Mouse (Mus musculus): ENCODE measurements around the gene Pla2g4f. TPM values are rescaled to one million over a fixed set of nuclear protein-coding genes. Genes with fewer than 3 reads are reported as not detected.

The Pla2g4f gene
- 1.7 and 2.5 TPM in 2 replicates for polyA plus RNA-seq (2014; fragmentation: Nextera tagmentation; extraction: Ambion mirVana)

DNA sequence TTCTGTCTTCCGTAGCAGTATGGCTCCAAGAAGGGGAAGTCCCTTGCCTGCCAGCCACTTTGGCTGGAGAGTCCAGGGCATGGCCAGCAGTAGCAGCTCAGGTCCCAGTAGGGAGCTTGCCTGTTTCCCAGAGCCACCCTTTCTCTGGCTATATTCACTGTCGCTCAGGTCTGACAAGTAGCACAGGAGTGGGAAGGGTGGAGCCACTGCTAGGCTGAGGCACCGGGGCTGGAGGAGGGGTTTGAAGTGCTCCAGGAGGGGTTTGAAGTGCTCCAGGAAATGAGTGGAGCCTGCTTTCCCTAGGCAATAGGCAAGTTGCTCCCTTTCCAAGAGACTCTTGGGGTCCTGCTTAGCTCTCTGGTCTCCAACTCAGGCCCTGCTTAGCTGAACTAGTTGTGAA is at the start of gene Pla2g4f:
Gene Pla2g4f, minus strand, starts transcription at position 190 of the 400 bp plus-strand sequence.
- 46% methylated on average over 3 of the region's 3 CpGs for WGBS
- DNase-seq (ENCODE audit: low spot score), result no peak
- H3K27ac ChIP-seq (replicated peaks; ENCODE audit: low read depth, low read length), result no peak within 1 kb of the TSS
- no peak within 1 kb of the TSS for H3K4me2 ChIP-seq (ENCODE audit: low read depth, low read length)
- H3K9me3 ChIP-seq (ENCODE audit: control insufficient read depth, low read length), result no peaks in the 10 kb centered on the region
- no peaks in the 10 kb centered on the region for H3K4me1 ChIP-seq (ENCODE audit: control insufficient read depth, insufficient read depth, low read length)
- no peaks in the 10 kb centered on the region for H3K27me3 ChIP-seq (replicated peaks; ENCODE audit: control insufficient read depth, insufficient read depth, low read length)
- peaks cover 25% of the 10 kb centered on the region for H3K36me3 ChIP-seq (ENCODE audit: control insufficient read depth, insufficient read depth, low read length)
- ATAC-seq (ENCODE audit: low read depth), result no peak
- no peak within 1 kb of the TSS for H3K9ac ChIP-seq (ENCODE audit: low read depth, low read length)
- H3K4me3 ChIP-seq (ENCODE audit: low read depth, low read length), result no peak within 1 kb of the TSS

- ATAC-seq (ENCODE audit: low read depth), result no peak
- Histone ChIP-seq H3K4me1 (ENCODE audit: control insufficient read depth, insufficient read depth, low read length) (no peaks in the 10 kb centered on the region), H3K27ac (replicated peaks; ENCODE audit: low read depth, low read length) (no peak overlapping the region), H3K27me3 (replicated peaks; ENCODE audit: control insufficient read depth, insufficient read depth, low read length) (no peaks in the 10 kb centered on the region), H3K4me3 (ENCODE audit: low read depth, low read length) (no peak overlapping the region), H3K4me2 (ENCODE audit: low read depth, low read length) (no peak overlapping the region), H3K36me3 (ENCODE audit: control insufficient read depth, insufficient read depth, low read length) (peaks cover 77% of the 10 kb centered on the region), H3K9ac (ENCODE audit: low read depth, low read length) (no peak overlapping the region), H3K9me3 (ENCODE audit: control insufficient read depth, low read length) (no peaks in the 10 kb centered on the region)
- DNase-seq (ENCODE audit: low spot score), result no peak
- 78% methylated on average over 1 of the region's 1 CpGs for WGBS
Measured at GRCm38 (mm10) chr2:120360425-120360824, 46.5 kb upstream of the Pla2g4f start.

GRCm38 (mm10) chr2:120352682-120353646 is 39.0 kb upstream of the Pla2g4f start, which contains the start of gene Vps39:
TSS of gene Vps39 (minus strand) at chr2:120353137.
- WGBS, result 15% methylated on average over 33 of the region's 44 CpGs

GRCm38 (mm10) chr2:120351321-120351720 is 37.4 kb upstream of the Pla2g4f start:
- Histone ChIP-seq H3K36me3 (ENCODE audit: control insufficient read depth, insufficient read depth, low read length) (peaks cover 54% of the 10 kb centered on the region), H3K9ac (ENCODE audit: low read depth, low read length) (no peak overlapping the region), H3K27ac (replicated peaks; ENCODE audit: low read depth, low read length) (no peak overlapping the region), H3K9me3 (ENCODE audit: control insufficient read depth, low read length) (no peaks in the 10 kb centered on the region), H3K4me3 (ENCODE audit: low read depth, low read length) (no peak overlapping the region), H3K4me2 (ENCODE audit: low read depth, low read length) (no peak overlapping the region), H3K4me1 (ENCODE audit: control insufficient read depth, insufficient read depth, low read length) (peaks cover 8% of the 10 kb centered on the region; the same call in 1 of the 2 replicates), H3K27me3 (replicated peaks; ENCODE audit: control insufficient read depth, insufficient read depth, low read length) (no peaks in the 10 kb centered on the region)
- DNase-seq (ENCODE audit: low spot score) (no peak), ATAC-seq (ENCODE audit: low read depth) (no peak)
- 89% methylated on average over 5 of the region's 5 CpGs for WGBS

More at GRCm38 (mm10) chr2:120352682-120353646, 39.0 kb upstream of the Pla2g4f start, which contains the start of gene Vps39:
- no peaks in the 10 kb centered on the region for H3K9me3 ChIP-seq (ENCODE audit: control insufficient read depth, low read length)
- H3K9ac ChIP-seq (ENCODE audit: low read depth, low read length), result peak within 1 kb of the TSS; percentile 88
- H3K27ac ChIP-seq (replicated peaks; ENCODE audit: low read depth, low read length), result peak within 1 kb of the TSS; percentile 76
- peak within 1 kb of the TSS; percentile 77 for H3K4me2 ChIP-seq (ENCODE audit: low read depth, low read length)
- H3K36me3 ChIP-seq (ENCODE audit: control insufficient read depth, insufficient read depth, low read length), result peaks cover 53% of the 10 kb centered on the region
- H3K4me1 ChIP-seq (ENCODE audit: control insufficient read depth, insufficient read depth, low read length), result peaks cover 8% of the 10 kb centered on the region; the same call in 1 of the 2 replicates
- H3K27me3 ChIP-seq (replicated peaks; ENCODE audit: control insufficient read depth, insufficient read depth, low read length), result no peaks in the 10 kb centered on the region
- DNase-seq (ENCODE audit: low spot score) (peak; percentile 96), ATAC-seq (ENCODE audit: low read depth) (peak; percentile 97)
- peak within 1 kb of the TSS; percentile 93 for H3K4me3 ChIP-seq (ENCODE audit: low read depth, low read length)

- Histone ChIP-seq H3K4me1 (ENCODE audit: control insufficient read depth, insufficient read depth, low read length) (peaks cover 8% of the 10 kb centered on the region; the same call in 1 of the 2 replicates), H3K27ac (replicated peaks; ENCODE audit: low read depth, low read length) (no peak overlapping the region), H3K9ac (ENCODE audit: low read depth, low read length) (no peak overlapping the region), H3K9me3 (ENCODE audit: control insufficient read depth, low read length) (no peaks in the 10 kb centered on the region), H3K4me3 (ENCODE audit: low read depth, low read length) (no peak overlapping the region), H3K27me3 (replicated peaks; ENCODE audit: control insufficient read depth, insufficient read depth, low read length) (no peaks in the 10 kb centered on the region), H3K36me3 (ENCODE audit: control insufficient read depth, insufficient read depth, low read length) (peaks cover 61% of the 10 kb centered on the region), H3K4me2 (ENCODE audit: low read depth, low read length) (no peak overlapping the region)
- 76% methylated on average over 9 of the region's 9 CpGs for WGBS
- DNase-seq (ENCODE audit: low spot score) (no peak), ATAC-seq (ENCODE audit: low read depth) (no peak)
Measured at GRCm38 (mm10) chr2:120348120-120348519, 34.2 kb upstream of the Pla2g4f start.

DNA sequence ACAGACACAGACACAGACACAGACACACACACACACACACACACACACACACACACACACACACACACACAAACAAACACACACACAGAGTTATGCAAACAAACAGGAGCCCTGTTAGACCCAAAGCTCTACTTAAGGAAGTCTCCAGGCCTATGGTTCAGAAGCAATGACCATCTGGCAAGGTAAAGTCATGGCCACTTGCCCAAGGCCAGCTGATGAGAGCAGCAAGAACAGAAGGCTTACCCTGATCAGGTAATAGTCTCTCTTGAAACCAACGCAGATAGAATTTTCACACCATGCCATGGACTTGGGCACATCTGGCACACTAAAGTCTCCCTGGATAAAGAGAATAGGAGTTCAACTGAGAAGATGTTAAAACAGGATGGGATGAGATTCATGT is 27.8 kb upstream of the Pla2g4f start:
- H3K9ac ChIP-seq (ENCODE audit: low read depth, low read length), result no peak overlapping the region
- DNase-seq (ENCODE audit: low spot score) (no peak), ATAC-seq (ENCODE audit: low read depth) (no peak)
- no peak overlapping the region for H3K27ac ChIP-seq (replicated peaks; ENCODE audit: low read depth, low read length)
- no peaks in the 10 kb centered on the region for H3K4me1 ChIP-seq (ENCODE audit: control insufficient read depth, insufficient read depth, low read length)
- H3K36me3 ChIP-seq (ENCODE audit: control insufficient read depth, insufficient read depth, low read length), result peaks cover 80% of the 10 kb centered on the region
- H3K4me2 ChIP-seq (ENCODE audit: low read depth, low read length), result no peak overlapping the region
- H3K4me3 ChIP-seq (ENCODE audit: low read depth, low read length), result no peak overlapping the region
- H3K9me3 ChIP-seq (ENCODE audit: control insufficient read depth, low read length), result no peaks in the 10 kb centered on the region
- WGBS, result 92% methylated on average over 1 of the region's 1 CpGs
- H3K27me3 ChIP-seq (replicated peaks; ENCODE audit: control insufficient read depth, insufficient read depth, low read length), result no peaks in the 10 kb centered on the region

DNA sequence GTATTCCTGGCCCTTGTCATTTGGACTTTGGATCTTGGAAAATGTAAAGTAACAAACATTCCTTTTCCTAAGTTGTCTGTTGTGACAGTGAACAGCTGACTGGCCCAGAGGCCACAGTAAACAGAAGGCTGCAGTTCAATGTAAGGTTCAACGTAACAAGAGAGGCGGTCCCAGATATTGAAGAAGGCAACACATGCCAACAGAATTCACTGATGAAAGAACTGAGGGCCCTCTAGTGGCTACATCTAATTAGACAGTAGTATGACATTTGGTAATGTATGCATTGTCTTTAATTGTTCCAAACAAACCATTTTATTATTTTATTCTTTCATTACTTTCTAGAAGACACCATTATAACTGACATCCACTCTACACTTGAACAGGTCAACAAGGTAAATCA is 23.9 kb upstream of the Pla2g4f start:
- no peaks in the 10 kb centered on the region for H3K9me3 ChIP-seq (ENCODE audit: control insufficient read depth, low read length)
- H3K4me3 ChIP-seq (ENCODE audit: low read depth, low read length), result no peak overlapping the region
- no peak for ATAC-seq (ENCODE audit: low read depth)
- no peak overlapping the region for H3K27ac ChIP-seq (replicated peaks; ENCODE audit: low read depth, low read length)
- no peaks in the 10 kb centered on the region for H3K4me1 ChIP-seq (ENCODE audit: control insufficient read depth, insufficient read depth, low read length)
- H3K36me3 ChIP-seq (ENCODE audit: control insufficient read depth, insufficient read depth, low read length), result peaks cover 74% of the 10 kb centered on the region
- no peak overlapping the region for H3K4me2 ChIP-seq (ENCODE audit: low read depth, low read length)
- DNase-seq (ENCODE audit: low spot score), result peak; percentile 11
- H3K9ac ChIP-seq (ENCODE audit: low read depth, low read length), result no peak overlapping the region
- 58% methylated on average over 2 of the region's 2 CpGs for WGBS
- H3K27me3 ChIP-seq (replicated peaks; ENCODE audit: control insufficient read depth, insufficient read depth, low read length), result no peaks in the 10 kb centered on the region

GRCm38 (mm10) chr2:120331575-120331974 is 17.6 kb upstream of the Pla2g4f start:
- Histone ChIP-seq H3K4me1 (ENCODE audit: control insufficient read depth, insufficient read depth, low read length) (no peaks in the 10 kb centered on the region), H3K36me3 (ENCODE audit: control insufficient read depth, insufficient read depth, low read length) (peaks cover 73% of the 10 kb centered on the region), H3K9ac (ENCODE audit: low read depth, low read length) (no peak overlapping the region), H3K27me3 (replicated peaks; ENCODE audit: control insufficient read depth, insufficient read depth, low read length) (no peaks in the 10 kb centered on the region), H3K27ac (replicated peaks; ENCODE audit: low read depth, low read length) (no peak overlapping the region), H3K4me3 (ENCODE audit: low read depth, low read length) (no peak overlapping the region), H3K4me2 (ENCODE audit: low read depth, low read length) (no peak overlapping the region), H3K9me3 (ENCODE audit: control insufficient read depth, low read length) (no peaks in the 10 kb centered on the region)
- ATAC-seq (ENCODE audit: low read depth), result no peak
- WGBS, result 82% methylated on average over 4 of the region's 4 CpGs
- peak; percentile 77 for DNase-seq (ENCODE audit: low spot score)
